Mouse (Mus musculus): Measurements from ENCODE around the gene Zic4.
A peak's percentile ranks its signal among the peaks of the same experiment; 100 is the strongest.

Gene Zic4

GRCm38 (mm10) chr9:91361856-91362601 lies at the start of gene Zic4:
Gene Zic4 (plus strand): TSS chr9:91362413.
- peak; percentile 78 for DNase-seq (ENCODE audit: low read depth, low spot score)

GRCm38 (mm10) chr9:91347591-91347990 lies 14.6 kb upstream of the Zic4 start:
- DNase-seq (ENCODE audit: low read depth, low spot score) = no peak

GRCm38 (mm10) chr9:91348746-91349145 lies 13.5 kb upstream of the Zic4 start:
- no peak for DNase-seq (ENCODE audit: low read depth, low spot score)

GRCm38 (mm10) chr9:91350211-91350791 lies 11.9 kb upstream of the Zic4 start:
- DNase-seq (ENCODE audit: low read depth, low spot score) = no peak

GRCm38 (mm10) chr9:91350861-91351291 lies 11.3 kb upstream of the Zic4 start:
- DNase-seq (ENCODE audit: low read depth, low spot score) = no peak

GRCm38 (mm10) chr9:91351361-91351760 lies 10.9 kb upstream of the Zic4 start:
- DNase-seq (ENCODE audit: low read depth, low spot score) = no peak

- peak; percentile 4 for DNase-seq (ENCODE audit: low read depth, low spot score)
Observed at GRCm38 (mm10) chr9:91351961-91352411, 10.2 kb upstream of the Zic4 start.

- peak; percentile 4 for DNase-seq (ENCODE audit: low read depth, low spot score)
Observed at GRCm38 (mm10) chr9:91352786-91353185, 9.4 kb upstream of the Zic4 start.

GRCm38 (mm10) chr9:91353551-91354433 lies 8.4 kb upstream of the Zic4 start:
- peak; percentile 18 for DNase-seq (ENCODE audit: low read depth, low spot score)

- DNase-seq (ENCODE audit: low read depth, low spot score) = peak; percentile 2
Observed at GRCm38 (mm10) chr9:91354434-91355269, 7.6 kb upstream of the Zic4 start.

GRCm38 (mm10) chr9:91355270-91355589 lies 7.0 kb upstream of the Zic4 start:
- DNase-seq (ENCODE audit: low read depth, low spot score) = no peak

GRCm38 (mm10) chr9:91355629-91356352 lies 6.4 kb upstream of the Zic4 start:
- peak; percentile 64 for DNase-seq (ENCODE audit: low read depth, low spot score)

- no peak for DNase-seq (ENCODE audit: low read depth, low spot score)
Observed at GRCm38 (mm10) chr9:91356353-91356740, 5.9 kb upstream of the Zic4 start.

- DNase-seq (ENCODE audit: low read depth, low spot score) = no peak
Observed at GRCm38 (mm10) chr9:91357321-91357720, 4.9 kb upstream of the Zic4 start.

- DNase-seq (ENCODE audit: low read depth, low spot score) = peak; percentile 2
Observed at GRCm38 (mm10) chr9:91358851-91359687, 3.1 kb upstream of the Zic4 start.

GRCm38 (mm10) chr9:91360151-91361032 lies 1.8 kb upstream of the Zic4 start:
- no peak for DNase-seq (ENCODE audit: low read depth, low spot score)

GRCm38 (mm10) chr9:91361033-91361855 lies 969 bp upstream of the Zic4 start:
- DNase-seq (ENCODE audit: low read depth, low spot score) = peak; percentile 47

Data from R1 (cell line).